Mouse (Mus musculus) retina, adult 2 months (tissue): ENCODE measurements around the gene Znhit2.
A peak's percentile ranks its signal among the peaks of the same experiment; 100 is the strongest.

Experiments used
- DNase-seq: peaks from one replicate; pipeline ENCODE4 v3.0.0-alpha.2; 2012; ENCODE audit warnings: low read depth, low spot score

The Znhit2 gene

GRCm38 (mm10) chr19:6046294-6047153 is 14.5 kb upstream of the Znhit2 start, which contains the start of gene Syvn1:
Gene Syvn1, plus strand, starts transcription at chr19:6046576.
- peak; percentile 87 for DNase-seq

- DNase-seq: no peak
Observed at GRCm38 (mm10) chr19:6047154-6047898, 13.7 kb upstream of the Znhit2 start.

- no peak for DNase-seq
Observed at GRCm38 (mm10) chr19:6047899-6048166, 13.2 kb upstream of the Znhit2 start.

DNA sequence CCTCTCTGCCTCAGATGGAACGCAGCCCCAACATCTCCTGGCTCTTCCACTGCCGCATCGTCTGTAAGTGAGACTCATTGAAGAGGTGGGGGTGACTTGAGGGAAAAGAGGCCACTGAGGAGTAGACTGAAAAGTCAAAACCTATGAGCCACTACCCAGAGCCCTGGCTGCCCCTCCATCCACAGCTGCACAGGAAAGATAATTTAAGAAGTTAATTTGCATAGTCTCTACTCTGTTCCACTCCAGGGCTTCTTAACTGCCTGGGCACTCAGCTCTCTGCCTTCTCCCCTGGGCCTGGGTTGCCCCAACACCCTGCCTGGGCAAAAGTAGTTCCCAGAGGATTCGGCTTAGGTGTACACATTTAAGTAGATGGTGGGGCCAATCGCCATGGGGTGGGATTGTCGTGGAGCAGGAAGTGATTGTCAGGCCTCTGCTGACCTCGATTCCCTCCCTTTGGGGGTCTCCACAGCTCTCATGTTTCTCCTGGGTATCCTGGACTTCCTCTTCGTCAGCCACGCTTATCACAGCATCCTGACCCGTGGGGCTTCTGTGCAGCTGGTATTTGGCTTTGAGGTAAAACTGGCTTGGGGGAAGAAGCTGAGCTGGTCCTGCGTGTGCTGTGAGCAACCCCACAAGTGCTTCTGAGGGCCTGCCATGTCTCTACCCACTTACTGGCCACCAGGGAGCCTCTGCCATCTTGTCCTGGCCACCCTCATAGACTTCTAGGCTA is 12.1 kb upstream of the Znhit2 start:
- no peak for DNase-seq

- no peak for DNase-seq
Observed at GRCm38 (mm10) chr19:6052516-6052915, 8.5 kb upstream of the Znhit2 start.

DNA sequence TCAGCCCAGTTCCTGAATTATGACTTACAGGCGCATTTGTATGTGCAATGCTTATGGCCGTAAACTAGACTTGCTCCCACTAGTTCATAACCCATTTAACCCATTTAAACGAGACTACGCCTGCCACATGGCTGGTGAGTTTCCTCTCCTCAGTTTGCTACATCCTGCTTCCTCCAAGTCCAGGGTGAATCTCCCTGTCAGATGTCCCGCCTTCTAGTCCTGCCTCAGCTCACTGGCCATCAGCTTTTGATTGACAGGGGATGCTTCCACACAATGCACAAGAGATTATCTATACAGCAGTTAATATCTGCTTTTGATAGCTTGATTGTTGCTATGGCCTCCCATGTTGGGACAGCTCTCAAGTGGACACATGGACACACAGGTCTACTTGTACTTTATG is 6.7 kb upstream of the Znhit2 start:
- DNase-seq: no peak

DNA sequence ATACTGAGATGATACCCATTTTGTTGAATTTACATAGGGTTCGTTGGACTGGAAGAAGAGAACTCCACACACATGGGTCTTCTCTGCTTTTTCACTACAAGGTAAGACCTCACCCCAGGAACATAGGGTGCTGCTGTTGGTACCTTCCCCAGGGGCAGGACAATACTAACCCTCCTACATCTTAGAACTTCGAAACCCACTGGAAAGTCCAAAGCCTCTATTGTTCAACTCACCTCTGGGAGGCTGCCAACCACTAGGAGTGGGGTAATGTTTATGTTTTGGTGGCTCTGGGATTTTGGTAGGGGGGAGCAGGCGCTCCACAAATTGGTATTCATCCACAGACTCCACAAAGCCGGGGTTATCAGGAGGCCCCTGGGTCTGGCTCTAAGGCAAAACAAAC is 4.3 kb upstream of the Znhit2 start:
- no peak for DNase-seq

GRCm38 (mm10) chr19:6057313-6058096 is 3.5 kb upstream of the Znhit2 start, which contains the start of the genes Mrpl49 and Fau:
Gene Mrpl49, minus strand, starts transcription at chr19:6057785.
Gene Fau, plus strand, starts transcription at chr19:6057844.
- DNase-seq: peak; percentile 97

GRCm38 (mm10) chr19:6058513-6058912 is 2.5 kb upstream of the Znhit2 start:
- DNase-seq: no peak

- no peak for DNase-seq
Observed at GRCm38 (mm10) chr19:6058966-6059365, 2.0 kb upstream of the Znhit2 start.

GRCm38 (mm10) chr19:6061641-6062302 is 780 bp downstream of the Znhit2 start:
- DNase-seq: no peak

GRCm38 (mm10) chr19:6062418-6062817 is 1.4 kb downstream of the Znhit2 start:
- no peak for DNase-seq

DNA sequence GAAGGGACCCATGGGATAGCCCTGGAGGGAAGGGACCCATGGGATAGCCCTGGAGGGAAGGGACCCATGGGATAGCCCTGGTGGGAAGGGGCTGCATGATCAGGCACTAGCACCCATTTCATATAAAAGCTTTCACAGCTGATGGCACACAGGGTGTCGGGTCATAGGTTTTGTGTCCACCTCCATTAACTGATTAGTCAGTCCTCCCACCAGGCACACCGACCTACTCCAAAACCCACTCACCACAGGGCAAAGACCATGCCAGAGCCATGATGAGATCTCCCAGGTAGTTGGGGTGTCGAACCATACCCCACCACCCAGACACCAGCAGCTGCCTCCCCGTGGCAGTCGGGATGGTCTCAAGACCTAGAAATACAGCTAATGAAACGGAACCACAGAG is 2.1 kb downstream of the Znhit2 start:
- DNase-seq: no peak

DNA sequence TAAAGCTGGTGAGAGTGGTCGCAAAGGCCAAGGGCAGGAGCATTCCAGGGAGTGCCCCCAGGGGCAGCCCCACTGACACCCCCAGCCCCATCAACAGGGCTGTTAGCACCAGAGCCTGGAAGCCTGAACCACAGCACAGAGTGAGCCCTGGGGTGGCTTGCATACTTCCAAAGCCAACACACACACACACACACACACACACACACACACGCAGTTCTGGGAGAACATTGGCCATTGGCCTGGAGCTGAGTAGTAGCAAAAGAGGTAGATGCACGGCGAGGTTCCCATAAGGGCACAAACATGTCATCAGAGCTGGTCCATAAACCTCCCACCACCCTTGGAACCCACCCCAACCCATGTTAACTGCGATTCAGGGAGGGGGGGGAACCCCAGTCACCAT is 5.6 kb downstream of the Znhit2 start:
- no peak for DNase-seq

DNA sequence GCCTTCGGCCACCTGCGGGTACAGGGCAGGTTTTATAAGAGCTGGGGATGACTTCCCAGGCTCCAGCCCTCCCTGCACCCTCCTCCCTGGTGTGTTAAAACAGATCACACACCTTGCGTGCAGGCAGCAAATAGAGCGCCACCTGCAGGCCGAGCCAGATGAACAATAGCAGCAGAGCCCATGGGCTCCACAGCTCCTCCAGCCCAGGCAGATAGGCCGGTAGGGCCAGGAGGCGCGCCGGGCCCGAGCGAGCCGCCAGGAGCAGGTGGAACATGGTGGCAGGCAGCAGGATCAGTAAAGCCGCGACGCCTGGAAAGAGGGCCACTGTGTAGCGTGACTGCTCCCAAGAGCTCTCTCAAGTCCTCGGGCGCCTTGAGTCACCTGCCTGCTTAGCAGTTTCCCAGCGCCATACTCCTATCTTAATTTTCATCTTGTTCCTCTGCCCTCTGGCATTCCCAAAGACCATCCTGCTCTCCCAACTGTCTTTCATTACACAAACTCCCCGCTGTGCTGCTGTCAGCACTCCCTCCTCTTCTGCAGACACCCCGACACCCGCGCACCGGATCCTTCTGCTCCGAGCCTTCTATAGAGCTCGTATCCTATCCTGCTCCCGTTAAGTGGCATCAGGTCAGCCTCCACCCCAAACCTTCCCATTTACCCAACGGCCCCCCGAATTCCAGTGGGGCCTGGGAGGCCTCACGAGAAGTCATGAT is 6.2 kb downstream of the Znhit2 start:
- DNase-seq: no peak

DNA sequence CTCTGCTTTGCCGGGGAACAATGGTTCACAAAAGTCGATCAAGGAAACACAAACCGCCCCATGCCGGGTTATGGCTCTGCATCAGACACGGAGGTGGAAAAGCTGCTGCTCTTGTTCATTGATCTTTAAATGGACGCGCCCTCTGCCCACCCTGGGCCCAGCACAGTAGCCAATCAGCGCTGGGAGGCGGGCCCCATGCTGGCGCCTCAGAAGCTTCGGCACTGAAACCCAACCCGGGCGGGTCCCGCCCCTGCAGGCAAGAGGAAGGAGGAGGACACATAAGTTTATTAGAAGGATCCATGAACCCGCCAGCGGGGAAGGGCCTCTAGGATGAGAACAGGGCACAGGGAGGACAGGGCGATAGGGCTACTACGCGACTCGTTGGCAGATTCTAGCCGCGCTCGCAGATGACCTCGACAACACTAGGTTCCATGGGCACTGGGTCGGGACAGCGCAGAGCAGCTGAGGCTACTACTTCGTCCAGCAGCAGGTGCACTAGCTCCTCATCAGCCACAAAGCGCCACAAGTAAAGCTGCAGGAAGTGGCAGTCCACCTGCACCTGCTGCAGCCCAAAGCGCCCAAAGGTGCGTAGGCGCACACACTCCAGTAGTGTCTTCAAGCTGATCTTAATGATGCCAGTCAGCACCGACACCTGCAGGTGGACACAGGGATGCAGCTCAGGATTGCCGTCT is 6.9 kb downstream of the Znhit2 start, which contains the start of gene Tm7sf2:
Tm7sf2 (minus strand) TSS at position 650 of the 692 bp plus-strand sequence.
- DNase-seq: no peak

DNA sequence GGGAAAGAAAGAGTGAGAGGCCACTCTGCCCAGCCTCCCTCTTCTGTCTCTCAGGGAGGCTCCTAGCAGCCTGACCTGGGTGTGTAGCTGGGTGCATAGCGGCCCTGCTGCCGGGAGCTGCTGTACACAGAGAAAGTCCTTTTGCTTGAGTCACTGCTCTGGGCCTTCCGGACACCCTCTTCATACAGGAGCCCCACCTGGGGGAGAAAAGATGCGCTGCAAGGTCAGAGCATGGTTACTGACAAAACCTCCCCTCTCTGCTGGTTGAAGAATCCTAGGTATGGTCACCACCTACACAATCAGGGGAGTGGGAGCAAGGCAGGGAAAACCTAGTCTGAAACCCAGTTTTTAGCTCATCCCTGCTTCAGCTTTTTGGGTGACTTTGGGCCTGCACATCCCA is 8.0 kb downstream of the Znhit2 start:
- no peak for DNase-seq

- no peak for DNase-seq
Observed at GRCm38 (mm10) chr19:6069851-6070250, 8.9 kb downstream of the Znhit2 start.

DNA sequence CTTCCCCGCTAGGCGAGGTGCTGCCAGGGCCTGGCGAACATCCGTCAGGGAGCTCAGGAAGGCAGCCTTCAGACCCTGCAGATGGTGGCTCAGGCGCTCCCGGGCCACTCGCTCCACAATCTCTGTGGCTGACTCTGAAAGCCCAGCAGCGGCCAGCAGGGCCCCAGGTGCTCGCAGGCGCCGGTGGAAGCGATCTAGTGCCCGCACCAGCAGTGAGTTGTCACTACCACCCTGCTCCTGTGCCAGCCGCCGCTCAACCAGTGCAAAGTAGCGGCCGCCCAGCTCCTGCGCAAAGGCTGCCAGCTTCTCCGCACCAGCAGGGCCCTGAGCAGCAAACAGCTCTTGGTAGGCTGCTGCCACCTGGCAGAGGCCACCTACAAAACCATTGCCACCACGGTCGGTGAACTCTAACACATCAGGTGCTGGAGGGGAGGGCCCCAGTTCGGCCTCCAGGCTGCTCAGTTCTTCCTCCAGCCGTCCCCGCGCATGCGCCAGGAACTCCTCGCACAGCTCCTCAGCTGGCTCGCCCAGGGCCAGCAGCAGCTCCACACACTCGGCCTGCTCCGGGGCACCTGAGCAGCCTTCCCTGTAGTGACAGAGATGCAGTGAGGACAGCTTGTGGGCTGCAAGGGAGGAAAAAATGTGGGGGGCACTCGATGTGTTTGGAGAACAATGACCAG is 9.7 kb downstream of the Znhit2 start:
- DNase-seq: no peak
